Mouse (Mus musculus): Measurements from ENCODE around the gene Bmper. TPM values are rescaled to one million over a fixed set of nuclear protein-coding genes. Genes with fewer than 3 reads are reported as not detected.

Bmper gene
- 1.7 TPM for polyA plus RNA-seq (2014; fragmentation: Illumina TruSeq; extraction: RNeasy Lipid Tissue Mini Kit (QIAGEN cat#74804); ENCODE audit: low read depth, low replicate concordance)

GRCm38 (mm10) chr9:23222841-23223548 is at the start of gene Bmper:
Gene Bmper, plus strand, starts transcription at chr9:23223076.

Measured in sigmoid colon, adult 10 weeks (tissue).